Mouse (Mus musculus): ENCODE results near the gene Sema4f.

DNA sequence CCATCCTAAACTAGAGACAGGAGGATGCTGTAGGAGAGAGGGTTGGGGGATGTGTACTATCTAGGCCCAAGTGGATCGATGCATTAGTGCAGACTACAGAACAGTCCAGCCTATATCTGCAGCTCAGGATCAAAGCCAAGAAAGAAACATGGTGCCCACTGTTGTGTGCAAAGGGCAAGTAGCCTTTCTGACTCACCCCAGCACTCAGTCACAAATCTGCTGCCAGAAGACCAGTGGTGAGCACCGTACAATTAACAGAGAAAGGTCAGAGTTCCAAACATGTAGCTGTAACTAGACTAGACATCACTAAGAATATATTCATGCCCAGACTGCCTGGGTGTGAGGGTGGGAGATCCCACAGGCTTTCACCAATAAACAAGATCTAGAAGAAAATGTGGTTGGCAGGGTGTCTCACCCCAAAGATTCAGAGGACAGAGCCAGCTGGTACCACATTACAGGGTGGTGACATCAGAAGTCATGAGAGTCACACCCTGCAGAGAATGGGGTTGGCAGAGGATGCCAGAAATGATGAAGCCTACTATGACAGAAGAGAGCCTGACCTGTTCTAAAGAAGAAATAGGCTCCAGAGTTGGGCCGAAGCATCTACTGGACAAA lies 4.8 kb downstream of the Sema4f start:
- TF ChIP-seq CTCF (IDR thresholded peaks at IDR 0.05; ENCODE audit: low read depth, low read length) (no peak), POLR2A (IDR thresholded peaks at IDR 0.05; ENCODE audit: insufficient read depth, low read length) (no peak)
